Mouse (Mus musculus) CH12.LX (cell line): Measurements from ENCODE around the gene Poc1b. TPM values are rescaled to one million over a fixed set of nuclear protein-coding genes. Genes with fewer than 3 reads are reported as not detected.

Experiments
- DNase-seq: peaks from one replicate; pipeline ENCODE4 v3.0.0-alpha.2; 2013; ENCODE audit errors: extremely low read depth
- H3K27ac ChIP-seq: 2 replicates; pipeline ENCODE4 v1.5.1; 2012; ENCODE audit warnings: low read depth, mild to moderate bottlenecking, control low read depth, moderate library complexity; ENCODE audit not compliant: insufficient read depth
- H3K27me3 ChIP-seq: replicated peaks from 2 replicates; pipeline ENCODE3; 2012; ENCODE audit warnings: inconsistent platforms
- H3K36me3 ChIP-seq, 2 experiments: replicated peaks in 1 of 2; 2 replicates each; pipeline versions ENCODE3 to v1.6.1; 2012; ENCODE audit warnings: inconsistent platforms in 1 of 2, low read length in 1 of 2, mild to moderate bottlenecking in 1 of 2, mixed read lengths in 1 of 2, moderate library complexity in 1 of 2; ENCODE audit not compliant: control insufficient read depth in 1 of 2, insufficient read depth in 1 of 2
- H3K4me1 ChIP-seq, 2 experiments: 2 replicates each; pipeline ENCODE4 v1.6.1; 2012; ENCODE audit warnings: inconsistent platforms in 1 of 2, moderate library complexity in 1 of 2; ENCODE audit not compliant: insufficient read depth in 2 of 2, control insufficient read depth in 1 of 2
- H3K4me2 ChIP-seq: 2 replicates; pipeline ENCODE4 v1.6.1; 2012; ENCODE audit warnings: low read depth, mild to moderate bottlenecking, control low read depth; ENCODE audit not compliant: poor library complexity, insufficient read depth, severe bottlenecking
- H3K4me3 ChIP-seq, 3 experiments: fragments of 150-350 bp in 1 of 3; sonication (generic) in 1 of 3; replicated peaks in 1 of 3; 2 replicates each; pipeline versions ENCODE3 to v1.5.1; 2011 to 2012; ENCODE audit warnings: low read depth in 2 of 3, low read length in 2 of 3, mild to moderate bottlenecking in 2 of 3, moderate library complexity in 2 of 3, control low read depth in 1 of 3, improper control_type of control experiment in 1 of 3, inconsistent platforms in 1 of 3, mixed read lengths in 1 of 3; ENCODE audit not compliant: poor library complexity in 1 of 3
- H3K79me2 ChIP-seq: replicated peaks from 2 replicates; pipeline ENCODE4 v1.6.1; 2012; ENCODE audit warnings: mild to moderate bottlenecking, moderate library complexity; ENCODE audit not compliant: control insufficient read depth, poor library complexity, insufficient read depth, severe bottlenecking; ENCODE audit errors: extremely low read depth
- H3K9ac ChIP-seq: 2 replicates; pipeline ENCODE4 v1.6.1; 2012; ENCODE audit warnings: low read depth, mild to moderate bottlenecking, control low read depth, moderate library complexity; ENCODE audit not compliant: insufficient read depth
- H3K9me3 ChIP-seq: replicated peaks from 2 replicates; pipeline ENCODE3; 2012; ENCODE audit warnings: low read length, inconsistent platforms, mixed read lengths
- CTCF ChIP-seq, 2 experiments: IDR thresholded peaks in 1 of 2; conservative IDR thresholded peaks in 1 of 2; 2 replicates each; pipeline ENCODE4 v1.5.1; 2011 to 2012; ENCODE audit warnings: low read depth in 2 of 2, low read length in 2 of 2, improper control_type of control experiment in 1 of 2, inconsistent platforms in 1 of 2, mild to moderate bottlenecking in 1 of 2, moderate library complexity in 1 of 2
- E2F4 ChIP-seq: IDR thresholded peaks from 2 replicates; pipeline ENCODE4 v1.6.1; 2011; ENCODE audit warnings: low read depth, low read length, improper control_type of control experiment; ENCODE audit not compliant: insufficient replicate concordance
- EP300 ChIP-seq: IDR thresholded peaks from 2 replicates; pipeline ENCODE4 v1.6.1; 2011; ENCODE audit warnings: low read length, improper control_type of control experiment
- GABPA ChIP-seq: IDR thresholded peaks from 2 replicates; pipeline ENCODE4 v1.6.1; 2012; ENCODE audit warnings: low read depth, low read length, improper control_type of control experiment, inconsistent platforms; ENCODE audit not compliant: insufficient replicate concordance
- JUN ChIP-seq: IDR thresholded peaks from 2 replicates; pipeline ENCODE4 v1.6.1; 2011; ENCODE audit warnings: low read depth, mild to moderate bottlenecking, low read length, improper control_type of control experiment, moderate library complexity; ENCODE audit not compliant: insufficient read depth
- MAX ChIP-seq: IDR thresholded peaks from 2 replicates; pipeline ENCODE4 v1.6.1; 2011; ENCODE audit warnings: low read length, improper control_type of control experiment
- MAZ ChIP-seq: IDR thresholded peaks from 2 replicates; pipeline ENCODE4 v1.6.1; 2012; ENCODE audit warnings: low read depth, mild to moderate bottlenecking, inconsistent platforms, low read length, improper control_type of control experiment, moderate library complexity
- MXI1 ChIP-seq: IDR thresholded peaks from 2 replicates; pipeline ENCODE4 v1.6.1; 2011; ENCODE audit warnings: mild to moderate bottlenecking, low read depth, low read length, improper control_type of control experiment
- NRF1 ChIP-seq: IDR thresholded peaks from 2 replicates; pipeline ENCODE4 v1.6.1; 2014; ENCODE audit warnings: low read depth, mild to moderate bottlenecking, inconsistent platforms, low read length, improper control_type of control experiment, moderate library complexity
- PAX5 ChIP-seq: IDR thresholded peaks from 2 replicates; pipeline ENCODE4 v1.6.1; 2012; ENCODE audit warnings: low read length, inconsistent platforms, mixed read lengths
- POLR2A ChIP-seq: IDR thresholded peaks from 2 replicates; pipeline ENCODE4 v1.6.1; 2011; ENCODE audit warnings: low read depth, mild to moderate bottlenecking, improper control_type of control experiment, low read length
- RAD21 ChIP-seq: IDR thresholded peaks from 2 replicates; pipeline ENCODE4 v1.6.1; 2011; ENCODE audit warnings: low read depth, mild to moderate bottlenecking, low read length, improper control_type of control experiment, moderate library complexity
- SIN3A ChIP-seq: IDR thresholded peaks from 2 replicates; pipeline ENCODE4 v1.6.1; 2012; ENCODE audit warnings: low read length, improper control_type of control experiment, inconsistent platforms
- SMC3 ChIP-seq: IDR thresholded peaks from 2 replicates; pipeline ENCODE4 v1.6.1; 2011; ENCODE audit warnings: low read depth, low read length, improper control_type of control experiment
- TBP ChIP-seq: conservative IDR thresholded peaks from 2 replicates; pipeline ENCODE4 v1.6.1; 2011; ENCODE audit warnings: low read depth, low read length, improper control_type of control experiment
- ZC3H11A ChIP-seq: IDR thresholded peaks from 2 replicates; pipeline ENCODE4 v1.6.1; 2012; ENCODE audit warnings: low read depth, mild to moderate bottlenecking, inconsistent platforms, low read length, improper control_type of control experiment
- ZNF384 ChIP-seq: IDR thresholded peaks from 2 replicates; pipeline ENCODE4 v1.6.1; 2012; ENCODE audit warnings: low read depth, low read length, improper control_type of control experiment, inconsistent platforms
- dilution Hi-C: fragments of 300-500 bp; cut with MboI; formaldehyde crosslinking; loops from 2 replicates; pipeline ENCODE4 v1.14.3; 2020; ENCODE audit warnings: low sequenced_read_pairs; ENCODE audit not compliant: extremely low pct_unique_long_range_greater_than_20kb, extremely low pct_ligation_motif_present
- in situ Hi-C: fragments of 300-500 bp; cut with MboI; formaldehyde crosslinking; loops from 3 replicates; pipeline ENCODE4 v1.14.3; 2019; ENCODE audit warnings: low sequenced_read_pairs, low pct_ligation_motif_present, low pct_unique_long_range_greater_than_20kb, mixed read lengths
- polyA plus RNA-seq: library from polyadenylated mRNA; unstranded; fragments of >175 nt; gene quantifications from 2 replicates; pipeline ENCODE4 v1.2.1, GENCODE M21; 2012; ENCODE audit warnings: low read depth; ENCODE audit not compliant: insufficient read length
- total RNA-seq, 2 experiments: library from RNA; depleted of rRNA; stranded (reverse); fragments of 300-350 nt in 1 of 2; fragments of >200 nt in 1 of 2; gene quantifications; 2 replicates each; pipeline ENCODE4 v1.2.3; 2012 to 2014

Gene Poc1b
- total and polyA plus RNA-seq, 3 experiments = 3.8 to 18.2 (median 5.6) TPM

DNA sequence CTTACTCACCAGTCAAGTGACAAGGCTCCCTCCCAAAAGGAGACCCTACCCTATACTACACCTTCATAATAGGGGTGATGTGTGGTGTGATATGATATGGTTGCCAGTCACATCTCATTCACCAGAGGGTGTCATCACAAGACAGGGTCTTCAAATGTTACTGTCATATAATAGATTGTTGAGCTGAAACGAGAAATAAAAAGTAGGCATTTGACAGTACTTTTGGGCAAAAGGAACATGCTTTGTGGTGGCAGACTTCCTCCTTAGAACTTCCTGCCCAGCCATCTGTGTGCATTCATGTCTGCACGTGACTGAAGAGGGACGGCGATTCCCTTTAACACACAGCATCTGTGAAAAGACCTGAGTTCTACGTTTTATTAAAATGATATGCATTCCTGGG lies 75.3 kb downstream of the Poc1b start (continued):
- TF ChIP-seq GABPA = no peak
- peak; percentile 6 for TF ChIP-seq RAD21
- no peak for TF ChIP-seq SIN3A
- TF ChIP-seq MXI1 = no peak
- no peak for TF ChIP-seq PAX5
- no peak for TF ChIP-seq MAZ
- TF ChIP-seq ZC3H11A = no peak
- TF ChIP-seq SMC3 = 0 out of 2 replicates have a peak, but pooled peaks have one; percentile 23
- TF ChIP-seq ZNF384 = no peak
- TF ChIP-seq TBP = no peak
- no peak for TF ChIP-seq POLR2A

- no peaks in the 10 kb centered on the region for H3K9me3 ChIP-seq
- H3K79me2 ChIP-seq = no peaks in the 10 kb centered on the region
- H3K9ac ChIP-seq = no peak overlapping the region
- TF ChIP-seq CTCF (conservative IDR thresholded peaks at IDR 0.05 in 1 of 2, IDR thresholded peaks at IDR 0.05 in 1 of 2; ENCODE audit: low read depth in 2 of 2, low read length in 2 of 2) = no peak
- no peak for TF ChIP-seq NRF1
- TF ChIP-seq JUN = no peak
- no peak for TF ChIP-seq E2F4
- TF ChIP-seq SMC3 = no peak
- H3K27me3 ChIP-seq = no peaks in the 10 kb centered on the region
- H3K4me3 ChIP-seq = no peak overlapping the region
- H3K36me3 ChIP-seq = peaks cover 0 to 13% of the 10 kb centered on the region in 2 experiments
- no peak for DNase-seq
- dilution Hi-C loops (no loop called here), in situ Hi-C loops (loop anchor here (10.0 to 25.0 kb wide), 2 partner anchors 274 to 387 kb away; no protein-coding TSS in a partner anchor)
- H3K4me1 ChIP-seq = no peaks in the 10 kb centered on the region
- H3K27ac ChIP-seq = no peak overlapping the region
- no peak overlapping the region for H3K4me2 ChIP-seq
These were observed 81.3 kb downstream of the Poc1b start for GRCm38 (mm10) chr10:99188175-99188574.

- no peak overlapping the region for H3K4me3 ChIP-seq
- H3K9me3 ChIP-seq = no peaks in the 10 kb centered on the region
- no peak for DNase-seq
- no peaks in the 10 kb centered on the region for H3K79me2 ChIP-seq
- no peaks in the 10 kb centered on the region for H3K27me3 ChIP-seq
- dilution Hi-C loops (no loop called here), in situ Hi-C loops (loop anchor here (10.0 to 25.0 kb wide), 2 partner anchors 273 to 386 kb away; no protein-coding TSS in a partner anchor)
- H3K9ac ChIP-seq = no peak overlapping the region
- no peak overlapping the region for H3K4me2 ChIP-seq
- TF ChIP-seq MAZ = no peak
- TF ChIP-seq EP300 = no peak
- no peak for TF ChIP-seq MAX
- TF ChIP-seq POLR2A = no peak
- H3K36me3 ChIP-seq = peaks cover 0 to 15% of the 10 kb centered on the region in 2 experiments
- no peak overlapping the region for H3K27ac ChIP-seq
- H3K4me1 ChIP-seq = peaks cover 0 to 5% of the 10 kb centered on the region in 2 experiments; a peak in 2 of 4 replicates
These were observed 82.1 kb downstream of the Poc1b start for GRCm38 (mm10) chr10:99188656-99189603.
